ENCODE assay signal across 17 mouse cellular contexts in the genomic region with DNA sequence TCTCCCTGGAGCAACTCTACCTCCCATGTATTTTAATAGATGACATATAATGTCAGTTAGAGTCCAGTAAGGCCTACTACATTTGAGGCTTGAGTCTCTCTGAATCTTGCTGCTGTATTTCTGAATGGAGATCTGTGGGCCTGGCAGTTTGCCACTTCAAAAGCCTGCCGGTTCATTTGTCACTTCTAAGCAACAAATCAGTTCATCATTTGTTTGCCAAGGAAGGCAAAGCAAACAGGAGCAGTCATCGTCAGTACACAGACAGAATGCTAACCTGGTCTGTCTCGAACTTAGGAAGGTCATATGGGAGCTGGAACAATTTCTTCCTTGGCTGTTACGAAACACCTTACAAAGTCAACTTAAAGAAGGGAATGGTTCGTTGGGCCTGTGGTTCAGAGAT. TPM values are rescaled to one million over a fixed set of nuclear protein-coding genes. Genes with fewer than 3 reads are reported as not detected.
DNase-seq lines count a peak whose midpoint lies in the region; ATAC-seq and TF ChIP-seq lines count a peak whose summit lies in the region.
"Had no signal": no experiment of that assay in that cellular context is flagged by ENCODE, and none has a peak within 500 bp of the region (broad histone marks: within the 10 kb centered on the region; RNA-seq: fewer than 3 reads in every experiment).

No protein-coding gene starts in this region.

- intact Hi-C loops in heart, postnatal 10 days (cut with DNase I): no loop called here

- DNase-seq in forebrain, postnatal 0 days: peak; percentile 56
- no peak for DNase-seq in forebrain, embryonic 11.5 days (ENCODE audit: low spot score)
- peak; percentile 11 for DNase-seq in Muller cell, postnatal 12 days (ENCODE audit: inconsistent ontology term)
- peak; percentile 13 to 36 for DNase-seq in cerebellum, postnatal 25 days
- DNase-seq in layer of hippocampus, postnatal 36 days: peak; percentile 23 to 45
- no peak for DNase-seq in heart, postnatal 10 days
- no peak for DNase-seq in ovary, postnatal 36 days (ENCODE audit: low spot score)
- no peak for DNase-seq in stomach, postnatal 0 days (ENCODE audit: low spot score)
- DNase-seq: adrenal gland, adult 8-10 months; B cell, adult 2 months; gastrocnemius, postnatal 25 days; kidney, adult 8-10 months; liver; thymus, postnatal 25 days had no signal

- no peak overlapping the region for H3K9ac ChIP-seq in forebrain, postnatal 0 days
- no peak overlapping the region for H3K9ac ChIP-seq in forebrain, embryonic 11.5 days (ENCODE audit: low read length)
- no peak overlapping the region for H3K9ac ChIP-seq in stomach, postnatal 0 days (ENCODE audit: low read length)

- H3K27ac ChIP-seq in forebrain, postnatal 0 days (ENCODE audit: low read depth, low read length): no peak overlapping the region; the same call in 1 of the 2 replicates
- H3K27ac ChIP-seq in forebrain, embryonic 11.5 days (ENCODE audit: low read depth, low read length): no peak overlapping the region
- H3K27ac ChIP-seq in stomach, postnatal 0 days (replicated peaks): no peak overlapping the region

- no peak overlapping the region for H3K4me2 ChIP-seq in forebrain, postnatal 0 days (ENCODE audit: low read depth)
- no peak overlapping the region for H3K4me2 ChIP-seq in forebrain, embryonic 11.5 days (ENCODE audit: low read depth, low read length, severe bottlenecking)
- H3K4me2 ChIP-seq in stomach, postnatal 0 days (replicated peaks; ENCODE audit: low read depth): no peak overlapping the region

- H3K27me3 ChIP-seq in forebrain, postnatal 0 days (ENCODE audit: insufficient read depth, low read length): no peaks in the 10 kb centered on the region
- no peaks in the 10 kb centered on the region for H3K27me3 ChIP-seq in forebrain, embryonic 11.5 days (ENCODE audit: control insufficient read depth, insufficient read depth, low read length)
- H3K27me3 ChIP-seq in stomach, postnatal 0 days (ENCODE audit: control insufficient read depth, insufficient read depth, low read length): no peaks in the 10 kb centered on the region

- H3K9me3 ChIP-seq in forebrain, postnatal 0 days (ENCODE audit: low read length): no peaks in the 10 kb centered on the region
- no peaks in the 10 kb centered on the region for H3K9me3 ChIP-seq in forebrain, embryonic 11.5 days (ENCODE audit: control insufficient read depth, low read length)
- no peaks in the 10 kb centered on the region for H3K9me3 ChIP-seq in stomach, postnatal 0 days (ENCODE audit: control insufficient read depth, low read length)

- TF ChIP-seq EP300 in stomach, postnatal 0 days (optimal IDR thresholded peaks at IDR 0.05): no peak

- no peaks in the 10 kb centered on the region for H3K36me3 ChIP-seq in forebrain, postnatal 0 days (ENCODE audit: insufficient read depth)
- no peaks in the 10 kb centered on the region for H3K36me3 ChIP-seq in forebrain, embryonic 11.5 days (ENCODE audit: control insufficient read depth, insufficient read depth, low read length)
- no peaks in the 10 kb centered on the region for H3K36me3 ChIP-seq in stomach, postnatal 0 days (ENCODE audit: control insufficient read depth, insufficient read depth, low read length)

- H3K4me1 ChIP-seq in forebrain, postnatal 0 days (ENCODE audit: insufficient read depth): no peaks in the 10 kb centered on the region
- H3K4me1 ChIP-seq in forebrain, embryonic 11.5 days (replicated peaks; ENCODE audit: control insufficient read depth, insufficient read depth, low read length): no peaks in the 10 kb centered on the region
- no peaks in the 10 kb centered on the region for H3K4me1 ChIP-seq in stomach, postnatal 0 days (replicated peaks; ENCODE audit: control insufficient read depth, insufficient read depth)

- 0 out of 2 replicates have a peak, but pooled peaks have one; percentile 18 for ATAC-seq in forebrain, postnatal 0 days
- no peak for ATAC-seq in forebrain, embryonic 11.5 days (replicated peaks; ENCODE audit: low FRiP score)
- no peak for ATAC-seq in stomach, postnatal 0 days (ENCODE audit: low FRiP score, low TSS enrichment)

- TF ChIP-seq CTCF in forebrain, postnatal 0 days (IDR thresholded peaks at IDR 0.05; ENCODE audit: low read depth): no peak
- no peak for TF ChIP-seq CTCF in stomach, postnatal 0 days (IDR thresholded peaks at IDR 0.05; ENCODE audit: low read depth)

- WGBS in forebrain, postnatal 0 days: 40% methylated on average over 5 of the region's 5 CpGs
- 78% methylated on average over 5 of the region's 5 CpGs for WGBS in forebrain, embryonic 11.5 days
- WGBS in stomach, postnatal 0 days: 54% methylated on average over 5 of the region's 5 CpGs

- H3K4me3 ChIP-seq in forebrain, postnatal 0 days (ENCODE audit: low read depth, low read length): no peak overlapping the region
- no peak overlapping the region for H3K4me3 ChIP-seq in forebrain, embryonic 11.5 days (ENCODE audit: low read depth, low read length)
- H3K4me3 ChIP-seq in stomach, postnatal 0 days (ENCODE audit: low read depth, low read length): no peak overlapping the region

RNA-seq across cellular contexts. Expression of a gene that starts 37.4 kb away (rescaled TPM):
- total RNA-seq in forebrain, postnatal 0 days (2014; rRNA removed): not detected in 2 replicates
- polyA plus RNA-seq in forebrain, postnatal 0 days (2015; fragmentation: Nextera tagmentation; extraction: Ambion mirVana): not detected in 2 replicates
- not detected in 2 replicates for polyA plus RNA-seq in forebrain, embryonic 11.5 days (2014; fragmentation: Nextera tagmentation; extraction: Ambion mirVana)
- total RNA-seq in layer of hippocampus, postnatal 36 days (2021): under 1 TPM in 1 of 2 experiments, not detected in 1; 0.10 TPM
- total RNA-seq in heart, postnatal 10 days (2021): not detected
- not detected in 2 replicates for polyA plus RNA-seq in stomach, postnatal 0 days (2015; fragmentation: Nextera tagmentation; extraction: Ambion mirVana)
- total RNA-seq: adrenal gland, adult 8-10 months; gastrocnemius, postnatal 25 days; megakaryocyte, adult 5-6 weeks; neutrophil, adult 5-6 weeks had no signal
- polyA plus RNA-seq: heart, embryonic 16.5 days had no signal

Comparison
In these comparisons a context has a peak if more than half of its experiments do, and no peak if none do; other contexts are left out.
1. DNase-seq: peak in forebrain, postnatal 0 days (single experiment), Muller cell, postnatal 12 days (single experiment), cerebellum, postnatal 25 days (2 of 2) and layer of hippocampus, postnatal 36 days (2 of 2); none in forebrain, embryonic 11.5 days (single experiment), heart, postnatal 10 days (0 of 2), ovary, postnatal 36 days (single experiment) and stomach, postnatal 0 days (single experiment).